Mouse (Mus musculus) limb, embryonic 11.5 days (tissue): Measurements from ENCODE around the gene Olfr1226. TPM values are rescaled to one million over a fixed set of nuclear protein-coding genes. Genes with fewer than 3 reads are reported as not detected.
"Not testable (repeated sequence)": the region's sequence is repeated elsewhere in the genome, so short reads cannot be mapped to it uniquely, and the experiment has no call there.

Source experiments
- ATAC-seq: fragments of 200-750 bp; cut with Nextera tagmentation; 2 replicates; pipeline ENCODE4 v1.8.0; 2017; ENCODE audit warnings: low read depth; ENCODE audit not compliant: insufficient number of reproducible peaks, low FRiP score, low TSS enrichment
- DNase-seq: peaks from one replicate; pipeline ENCODE4 v3.0.0-alpha.2; 2015; ENCODE audit warnings: low spot score
- H3K27ac ChIP-seq: fragments of 300-500 bp; sonication (generic); replicated peaks from 2 replicates; pipeline ENCODE4 v1.5.1; 2014; ENCODE audit warnings: low read depth, mild to moderate bottlenecking, low read length
- H3K27me3 ChIP-seq: fragments of 300-500 bp; sonication (generic); 2 replicates; pipeline ENCODE4 v1.6.1; 2014; ENCODE audit warnings: mild to moderate bottlenecking, low read length, mixed read lengths; ENCODE audit not compliant: control insufficient read depth, insufficient read depth
- H3K36me3 ChIP-seq: fragments of 300-500 bp; sonication (generic); 2 replicates; pipeline ENCODE4 v1.6.1; 2014; ENCODE audit warnings: mild to moderate bottlenecking, low read length, moderate library complexity, mixed read lengths; ENCODE audit not compliant: control insufficient read depth, insufficient read depth
- H3K4me1 ChIP-seq: fragments of 300-500 bp; sonication (generic); 2 replicates; pipeline ENCODE4 v1.6.1; 2014; ENCODE audit warnings: low read length, mixed read lengths; ENCODE audit not compliant: control insufficient read depth, insufficient read depth
- H3K4me2 ChIP-seq: fragments of 300-500 bp; sonication (generic); 2 replicates; pipeline ENCODE4 v1.6.1; 2014; ENCODE audit warnings: low read depth, mild to moderate bottlenecking, moderate library complexity; ENCODE audit not compliant: severe bottlenecking
- H3K4me3 ChIP-seq: fragments of 300-500 bp; sonication (generic); 2 replicates; pipeline ENCODE4 v1.5.1; 2014; ENCODE audit warnings: low read depth, low read length
- H3K9ac ChIP-seq: fragments of 300-500 bp; sonication (generic); 2 replicates; pipeline ENCODE4 v1.6.1; 2014; ENCODE audit warnings: mild to moderate bottlenecking, low read length
- H3K9me3 ChIP-seq: fragments of 300-500 bp; sonication (generic); 2 replicates; pipeline ENCODE4 v1.6.1; 2016; ENCODE audit warnings: low read length; ENCODE audit not compliant: control insufficient read depth
- WGBS: fragments of 180-500 bp; shearing (Covaris S2); extraction: QIAGEN DNeasy Blood & Tissue Kit; methylation state at CpG from one replicate; pipeline ENCODE4 v1.1.7; 2014; 5-methylcytosine and 5-hydroxymethylcytosine counted together
- polyA plus RNA-seq: library from polyadenylated mRNA; unstranded; fragments of >200 nt; fragmentation: Nextera tagmentation; extraction: Ambion mirVana; gene quantifications from 2 replicates; pipeline ENCODE4 v1.2.1, GENCODE M21; 2014

The Olfr1226 gene
- not detected in 2 replicates for polyA plus RNA-seq

GRCm38 (mm10) chr2:89199948-89200347 lies at the start of gene Olfr1226:
Gene Olfr1226, minus strand, starts transcription at chr2:89200048.
- Histone ChIP-seq H3K4me1 (no peaks in the 10 kb centered on the region), H3K9me3 (no peaks in the 10 kb centered on the region), H3K27me3 (no peaks in the 10 kb centered on the region), H3K27ac (no peak within 1 kb of the TSS), H3K4me3 (no peak within 1 kb of the TSS), H3K4me2 (no peak within 1 kb of the TSS), H3K9ac (no peak within 1 kb of the TSS), H3K36me3 (no peaks in the 10 kb centered on the region)
- no peak for ATAC-seq
- no peak for DNase-seq
- 75% methylated on average over 2 of the region's 2 CpGs for WGBS

DNA sequence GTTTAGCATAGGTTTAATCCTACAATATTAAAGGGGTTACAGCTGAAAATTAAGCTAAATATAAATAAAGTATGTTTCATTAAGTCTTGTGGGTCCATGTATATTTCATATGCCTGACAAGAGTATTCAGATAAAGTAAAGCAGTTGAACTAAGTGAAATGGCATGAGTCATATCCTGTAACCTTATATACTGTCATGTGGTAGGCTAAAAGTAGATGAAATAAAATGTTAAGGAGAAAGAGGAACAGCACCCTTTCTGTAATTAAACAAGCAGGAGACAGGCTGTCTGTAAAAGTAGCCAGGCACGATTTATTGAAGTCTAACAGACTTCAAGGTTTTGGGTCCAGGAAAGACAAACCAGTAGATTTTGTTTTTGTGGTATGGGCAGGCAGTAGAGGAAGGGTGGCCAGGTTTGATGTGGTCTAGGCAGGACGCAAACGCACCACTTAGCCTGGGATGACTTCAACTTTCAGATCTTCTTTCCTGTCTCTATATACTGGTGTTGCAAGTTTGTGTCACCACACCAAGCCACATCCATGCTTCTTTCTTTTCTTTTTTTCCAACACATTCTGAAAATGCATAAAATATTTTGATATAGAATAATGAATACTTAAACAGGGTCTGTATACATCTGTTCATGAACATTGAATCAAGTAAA lies 3.4 kb downstream of the Olfr1226 start:
- H3K27ac ChIP-seq, result no peak overlapping the region
- no peaks in the 10 kb centered on the region for H3K27me3 ChIP-seq
- no peak overlapping the region for H3K9ac ChIP-seq
- no peaks in the 10 kb centered on the region for H3K36me3 ChIP-seq
- WGBS, result 83% methylated on average over 3 of the region's 3 CpGs
- no peak overlapping the region for H3K4me2 ChIP-seq
- DNase-seq (no peak), ATAC-seq (no peak)
- H3K4me3 ChIP-seq, result no peak overlapping the region
- H3K9me3 ChIP-seq, result no peaks in the 10 kb centered on the region
- no peaks in the 10 kb centered on the region for H3K4me1 ChIP-seq

- no peaks in the 10 kb centered on the region for H3K9me3 ChIP-seq
- 90% methylated on average over 1 of the region's 1 CpGs for WGBS
- no peak within 1 kb of the TSS for H3K9ac ChIP-seq
- H3K36me3 ChIP-seq, result no peaks in the 10 kb centered on the region
- no peaks in the 10 kb centered on the region for H3K27me3 ChIP-seq
- no peak within 1 kb of the TSS for H3K4me2 ChIP-seq
- no peak for DNase-seq
- H3K4me3 ChIP-seq, result no peak within 1 kb of the TSS
- no peaks in the 10 kb centered on the region for H3K4me1 ChIP-seq
- H3K27ac ChIP-seq, result no peak within 1 kb of the TSS
- no peak for ATAC-seq
These were observed 25.3 kb downstream of the Olfr1226 start, which contains the start of gene Olfr1225 for GRCm38 (mm10) chr2:89174569-89174968. Gene Olfr1225, minus strand, starts transcription at chr2:89174669.

DNA sequence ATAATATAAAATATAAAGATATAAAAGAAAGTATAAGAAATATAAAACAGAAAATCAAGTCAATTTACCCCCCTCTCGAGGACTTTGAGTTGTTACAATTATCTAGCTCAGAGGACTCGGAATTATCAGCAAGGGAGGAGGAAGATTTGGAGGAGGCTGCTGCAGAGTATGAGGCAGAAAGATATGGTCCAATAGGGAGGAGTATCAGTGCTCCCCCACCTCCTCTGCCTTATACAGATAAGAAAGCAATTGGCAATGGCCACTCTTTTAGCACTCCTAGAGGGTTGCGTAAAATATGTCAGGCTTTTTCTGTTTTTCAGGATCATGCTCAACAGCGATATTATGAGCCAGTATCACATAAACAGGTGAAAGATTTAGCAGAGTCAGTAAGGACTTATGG lies 35.1 kb downstream of the Olfr1226 start:
- WGBS, result 95% methylated on average over 4 of the region's 4 CpGs
- not testable (repeated sequence) for H3K36me3 ChIP-seq, H3K9me3 ChIP-seq, ATAC-seq, H3K27me3 ChIP-seq, H3K4me3 ChIP-seq, H3K4me2 ChIP-seq, H3K9ac ChIP-seq, H3K27ac ChIP-seq, H3K4me1 ChIP-seq, DNase-seq

- H3K4me1 ChIP-seq, H3K27me3 ChIP-seq, H3K27ac ChIP-seq, H3K9me3 ChIP-seq, H3K4me2 ChIP-seq, H3K4me3 ChIP-seq, H3K36me3 ChIP-seq, H3K9ac ChIP-seq, ATAC-seq, DNase-seq: not testable (repeated sequence)
- WGBS, result 94% methylated on average over 8 of the region's 8 CpGs
These were observed 35.9 kb downstream of the Olfr1226 start, which contains the start of gene Olfr1224-ps1 for GRCm38 (mm10) chr2:89163991-89164390. Gene Olfr1224-ps1, minus strand, starts transcription at chr2:89164091.

- no peak for ATAC-seq
These were observed 48.4 kb downstream of the Olfr1226 start, which contains the start of gene Olfr1223 for GRCm38 (mm10) chr2:89151460-89151859. Gene Olfr1223, minus strand, starts transcription at chr2:89151560.

More at GRCm38 (mm10) chr2:89151460-89151859, 48.4 kb downstream of the Olfr1226 start, which contains the start of gene Olfr1223:
- Histone ChIP-seq H3K9me3 (no peaks in the 10 kb centered on the region), H3K27ac (no peak within 1 kb of the TSS), H3K4me1 (no peaks in the 10 kb centered on the region), H3K9ac (no peak within 1 kb of the TSS), H3K4me3 (no peak within 1 kb of the TSS), H3K36me3 (no peaks in the 10 kb centered on the region), H3K27me3 (no peaks in the 10 kb centered on the region), H3K4me2 (no peak within 1 kb of the TSS)
- DNase-seq, result no peak
- WGBS, result 76% methylated on average over 1 of the region's 1 CpGs

Other genes starting within 250 kb of the Olfr1226 start
- gene Olfr1212, start 246.1 kb downstream of the Olfr1226 start, polyA plus RNA-seq, result not detected in 2 replicates
- not detected in 2 replicates for gene Gm13762, start 219.8 kb downstream of the Olfr1226 start, polyA plus RNA-seq
- gene Olfr1214, start 207.4 kb downstream of the Olfr1226 start, polyA plus RNA-seq, result not detected in 2 replicates
- gene Olfr1215, start 193.1 kb downstream of the Olfr1226 start, polyA plus RNA-seq, result not detected in 2 replicates
- gene Olfr1216, start 181.7 kb downstream of the Olfr1226 start, polyA plus RNA-seq, result not detected in 2 replicates
- gene Olfr1217, start 168.0 kb downstream of the Olfr1226 start, polyA plus RNA-seq, result not detected in 2 replicates
- not detected in 2 replicates for gene Olfr1218, start 138.9 kb downstream of the Olfr1226 start, polyA plus RNA-seq
- not detected in 2 replicates for gene Olfr1219, start 116.5 kb downstream of the Olfr1226 start, polyA plus RNA-seq
- not detected in 2 replicates for gene Olfr1220, start 93.2 kb downstream of the Olfr1226 start, polyA plus RNA-seq
- gene Olfr1221, start 82.8 kb downstream of the Olfr1226 start, polyA plus RNA-seq, result not detected in 2 replicates
- gene Olfr1222, start 67.0 kb downstream of the Olfr1226 start, polyA plus RNA-seq, result not detected in 2 replicates
- not detected in 2 replicates for gene Olfr1223, start 48.5 kb downstream of the Olfr1226 start, polyA plus RNA-seq
- not detected in 2 replicates for gene Olfr1224-ps1, start 36.0 kb downstream of the Olfr1226 start, polyA plus RNA-seq
- gene Olfr1225, start 25.4 kb downstream of the Olfr1226 start, polyA plus RNA-seq, result not detected in 2 replicates
- gene Olfr1228, start 54.0 kb upstream of the Olfr1226 start, polyA plus RNA-seq, result not detected in 2 replicates
- gene Olfr1229, start 88.0 kb upstream of the Olfr1226 start, polyA plus RNA-seq, result not detected in 2 replicates
- not detected in 2 replicates for gene Olfr1230, start 97.2 kb upstream of the Olfr1226 start, polyA plus RNA-seq
- gene Olfr1231, start 107.0 kb upstream of the Olfr1226 start, polyA plus RNA-seq, result not detected in 2 replicates
- not detected in 2 replicates for gene Olfr1232, start 129.6 kb upstream of the Olfr1226 start, polyA plus RNA-seq
- gene Olfr1233, start 142.3 kb upstream of the Olfr1226 start, polyA plus RNA-seq, result not detected in 2 replicates
- gene Olfr1234, start 164.8 kb upstream of the Olfr1226 start, polyA plus RNA-seq, result not detected in 2 replicates
- gene Olfr1238, start 209.6 kb upstream of the Olfr1226 start, polyA plus RNA-seq, result not detected in 2 replicates
- not detected in 2 replicates for gene Olfr1239, start 220.4 kb upstream of the Olfr1226 start, polyA plus RNA-seq
- gene Olfr1240, start 243.0 kb upstream of the Olfr1226 start, polyA plus RNA-seq, result not detected in 2 replicates